Mouse (Mus musculus): ENCODE measurements around the gene Trub2.
"Not testable (repeated sequence)": the region's sequence is repeated elsewhere in the genome, so short reads cannot be mapped to it uniquely, and the experiment has no call there.

Gene Trub2

GRCm38 (mm10) chr2:29787937-29788681 is at the start of gene Trub2:
Gene Trub2 (minus strand): TSS chr2:29788502.
- DNase-seq = peak; percentile 87

- no peak for DNase-seq
Observed at GRCm38 (mm10) chr2:29835391-29835899, 47.1 kb upstream of the Trub2 start.

GRCm38 (mm10) chr2:29833796-29834195 is 45.5 kb upstream of the Trub2 start:
- no peak for DNase-seq

- DNase-seq = no peak
Observed at GRCm38 (mm10) chr2:29831106-29831505, 42.8 kb upstream of the Trub2 start.

- DNase-seq = no peak
Observed at GRCm38 (mm10) chr2:29827709-29828024, 39.4 kb upstream of the Trub2 start.

GRCm38 (mm10) chr2:29826926-29827708 is 38.8 kb upstream of the Trub2 start:
- peak; percentile 91 for DNase-seq

GRCm38 (mm10) chr2:29826318-29826925 is 38.1 kb upstream of the Trub2 start:
- DNase-seq = no peak

GRCm38 (mm10) chr2:29820025-29820817 is 31.9 kb upstream of the Trub2 start, which contains the start of gene Urm1:
Gene Urm1 (plus strand): TSS chr2:29820075.
- DNase-seq = peak; percentile 78

GRCm38 (mm10) chr2:29819363-29819762 is 31.1 kb upstream of the Trub2 start:
- no peak for DNase-seq

- DNase-seq = peak; percentile 88
Observed at GRCm38 (mm10) chr2:29817426-29818232, 29.3 kb upstream of the Trub2 start.

- no peak for DNase-seq
Observed at GRCm38 (mm10) chr2:29815678-29816371, 27.5 kb upstream of the Trub2 start.

GRCm38 (mm10) chr2:29803400-29803831 is 15.1 kb upstream of the Trub2 start:
- DNase-seq = peak; percentile 60

GRCm38 (mm10) chr2:29802827-29803201 is 14.5 kb upstream of the Trub2 start:
- DNase-seq = no peak

- DNase-seq = peak; percentile 99
Observed at GRCm38 (mm10) chr2:29802075-29802826, 13.9 kb upstream of the Trub2 start, which contains the start of gene Slc27a4. Gene Slc27a4 (plus strand): TSS chr2:29802634.

GRCm38 (mm10) chr2:29792772-29793487 is 4.6 kb upstream of the Trub2 start:
- DNase-seq = no peak

- peak; percentile 86 for DNase-seq
Observed at GRCm38 (mm10) chr2:29787104-29787917, 991 bp downstream of the Trub2 start, which contains the start of gene Coq4. Gene Coq4 (plus strand): TSS chr2:29787493.

GRCm38 (mm10) chr2:29784290-29784689 is 4.0 kb downstream of the Trub2 start:
- no peak for DNase-seq

- not testable (repeated sequence) for DNase-seq
Observed at GRCm38 (mm10) chr2:29781256-29781655, 7.0 kb downstream of the Trub2 start.

- no peak for DNase-seq
Observed at GRCm38 (mm10) chr2:29773323-29773722, 15.0 kb downstream of the Trub2 start.

Measured in thymus, postnatal 4 days (tissue).